Mouse (Mus musculus) midbrain, embryonic 16.5 days (tissue): ENCODE results near the gene Dapl1. TPM values are rescaled to one million over a fixed set of nuclear protein-coding genes. Genes with fewer than 3 reads are reported as not detected.

Source experiments
- ATAC-seq: fragments of 200-750 bp; cut with Nextera tagmentation; 2 replicates; pipeline ENCODE4 v1.8.0; 2017; ENCODE audit warnings: moderate TSS enrichment
- H3K27ac ChIP-seq: fragments of 300-500 bp; sonication (generic); 2 replicates; pipeline ENCODE4 v1.5.1; 2014; ENCODE audit warnings: mild to moderate bottlenecking, low read length, mixed read lengths
- H3K27me3 ChIP-seq: fragments of 300-500 bp; sonication (generic); 2 replicates; pipeline ENCODE4 v1.6.1; 2014; ENCODE audit warnings: low read depth, low read length, mixed read lengths; ENCODE audit not compliant: control insufficient read depth, insufficient read depth
- H3K36me3 ChIP-seq: fragments of 300-500 bp; sonication (generic); 2 replicates; pipeline ENCODE4 v1.6.1; 2014; ENCODE audit warnings: mild to moderate bottlenecking, low read length, moderate library complexity, mixed read lengths; ENCODE audit not compliant: control insufficient read depth, insufficient read depth
- H3K4me1 ChIP-seq: fragments of 300-500 bp; sonication (generic); 2 replicates; pipeline ENCODE4 v1.6.1; 2014; ENCODE audit warnings: mild to moderate bottlenecking, low read length, mixed read lengths; ENCODE audit not compliant: control insufficient read depth, insufficient read depth
- H3K4me2 ChIP-seq: fragments of 300-500 bp; sonication (generic); 2 replicates; pipeline ENCODE4 v1.6.1; 2014; ENCODE audit warnings: mild to moderate bottlenecking, low read length, mixed read lengths
- H3K4me3 ChIP-seq: fragments of 300-500 bp; sonication (generic); 2 replicates; pipeline ENCODE4 v1.5.1; 2014; ENCODE audit warnings: low read depth, mild to moderate bottlenecking, low read length, moderate library complexity, mixed read lengths
- H3K9ac ChIP-seq: fragments of 300-500 bp; sonication (generic); 2 replicates; pipeline ENCODE4 v1.6.1; 2014; ENCODE audit warnings: low read depth, low read length, mixed read lengths
- H3K9me3 ChIP-seq: fragments of 300-500 bp; sonication (generic); replicated peaks from 2 replicates; pipeline ENCODE4 v1.6.1; 2014; ENCODE audit warnings: mild to moderate bottlenecking, low read length, mixed read lengths; ENCODE audit not compliant: control insufficient read depth, poor library complexity, severe bottlenecking
- WGBS: fragments of 180-500 bp; shearing (Covaris S2); extraction: QIAGEN DNeasy Blood & Tissue Kit; methylation state at CpG from one replicate; pipeline ENCODE4 v1.1.7; 2014; 5-methylcytosine and 5-hydroxymethylcytosine counted together
- polyA plus RNA-seq: library from polyadenylated mRNA; unstranded; fragments of >200 nt; fragmentation: Nextera tagmentation; extraction: Ambion mirVana; gene quantifications from 2 replicates; pipeline ENCODE4 v1.2.1, GENCODE M21; 2015

Gene Dapl1
- polyA plus RNA-seq, 1 experiment from 2014 or later: 1.6 TPM

DNA sequence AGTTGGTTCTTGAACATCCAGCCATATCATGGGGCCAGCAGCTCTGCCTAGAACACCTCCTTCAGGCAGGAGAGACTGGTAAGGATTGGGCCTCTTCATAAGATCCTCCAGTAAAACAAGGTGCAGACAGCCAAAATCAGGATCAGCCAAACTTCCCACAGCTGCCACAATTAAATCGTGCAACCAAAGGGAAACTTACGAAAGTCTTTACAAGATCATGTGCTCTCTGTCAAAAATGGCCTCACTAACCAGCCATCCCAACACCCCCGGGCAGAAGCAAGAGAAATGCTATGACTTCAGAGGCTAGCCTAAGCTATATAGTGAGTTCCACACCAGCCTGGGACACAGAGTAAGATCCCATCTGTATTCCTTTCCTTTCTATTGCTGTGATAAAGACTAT lies 35.9 kb upstream of the Dapl1 start:
- no peaks in the 10 kb centered on the region for H3K36me3 ChIP-seq
- H3K27me3 ChIP-seq: no peaks in the 10 kb centered on the region
- 96% methylated on average over 3 of the region's 3 CpGs for WGBS

DNA sequence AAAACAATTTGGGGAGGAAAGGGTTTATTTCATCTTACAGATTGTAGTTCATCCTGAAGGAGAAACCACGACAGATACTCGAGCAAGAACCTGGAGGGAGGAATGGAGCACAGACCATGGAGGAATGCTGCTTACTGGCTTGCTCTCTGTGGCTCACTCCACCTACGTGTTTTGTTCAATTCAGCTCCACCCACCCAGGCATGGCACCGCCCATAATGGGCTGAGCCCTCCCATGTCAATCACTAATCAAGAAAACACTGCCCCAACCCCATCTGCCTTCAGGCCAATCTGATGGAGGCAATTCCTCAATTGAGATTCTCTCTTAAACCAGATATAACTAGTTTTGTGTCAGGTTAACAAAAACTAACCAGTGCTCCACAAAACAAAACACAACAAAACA lies 35.5 kb upstream of the Dapl1 start:
- Histone ChIP-seq H3K27me3 (no peaks in the 10 kb centered on the region), H3K27ac (no peak overlapping the region), H3K4me3 (no peak overlapping the region), H3K9me3 (no peaks in the 10 kb centered on the region), H3K4me1 (no peaks in the 10 kb centered on the region), H3K36me3 (no peaks in the 10 kb centered on the region), H3K9ac (no peak overlapping the region), H3K4me2 (no peak overlapping the region)
- no peak for ATAC-seq
- 79% methylated on average over 4 of the region's 4 CpGs for WGBS

More for the DNA sequence above, 35.9 kb upstream of the Dapl1 start:
- Histone ChIP-seq H3K27ac (no peak overlapping the region), H3K4me2 (no peak overlapping the region), H3K4me1 (no peaks in the 10 kb centered on the region), H3K9me3 (no peaks in the 10 kb centered on the region), H3K4me3 (no peak overlapping the region), H3K9ac (no peak overlapping the region)
- no peak for ATAC-seq

DNA sequence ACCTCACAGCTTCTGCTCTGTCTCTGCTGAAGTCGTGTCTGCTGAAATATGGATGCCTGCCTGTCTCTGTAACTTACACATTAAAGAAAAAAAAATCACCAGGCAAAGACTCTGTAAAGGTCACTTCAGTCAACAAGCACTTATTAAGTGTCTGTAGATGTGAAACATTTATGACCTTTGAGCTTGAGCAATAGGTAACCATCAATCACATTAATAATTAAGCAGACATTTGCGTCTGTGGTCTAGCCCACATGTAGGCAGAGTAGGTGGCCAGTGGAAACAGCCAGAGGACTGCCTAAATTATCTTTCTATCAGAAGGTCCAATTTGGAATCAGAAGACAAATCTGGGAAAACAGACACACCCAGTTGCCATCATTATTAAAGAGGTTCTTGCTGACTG lies 32.8 kb upstream of the Dapl1 start:
- Histone ChIP-seq H3K36me3 (no peaks in the 10 kb centered on the region), H3K4me2 (no peak overlapping the region), H3K9me3 (no peaks in the 10 kb centered on the region), H3K4me3 (no peak overlapping the region), H3K9ac (no peak overlapping the region), H3K27me3 (no peaks in the 10 kb centered on the region), H3K27ac (no peak overlapping the region), H3K4me1 (no peaks in the 10 kb centered on the region)
- WGBS: 87% methylated on average over 2 of the region's 2 CpGs
- no peak for ATAC-seq

DNA sequence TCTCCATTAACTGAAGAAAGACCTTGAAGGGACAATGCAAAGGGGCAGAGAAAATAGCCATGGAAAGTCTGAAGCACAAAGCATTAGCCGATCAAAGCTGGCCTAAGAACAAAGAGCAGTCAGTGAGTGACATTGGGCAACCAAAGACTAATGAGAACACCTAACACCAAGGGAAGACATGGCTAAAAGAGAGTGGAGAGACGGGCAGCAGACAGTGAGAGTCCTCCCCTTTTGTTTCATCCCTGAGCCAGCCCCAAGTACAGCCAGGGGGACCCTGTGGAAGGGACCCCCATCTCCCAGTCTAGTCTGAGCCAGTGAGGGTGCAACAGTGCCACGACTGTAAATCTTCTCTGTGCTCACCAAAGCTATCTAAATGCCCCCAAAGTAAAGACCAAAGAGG lies 32.4 kb upstream of the Dapl1 start:
- Histone ChIP-seq H3K27ac (no peak overlapping the region), H3K9ac (no peak overlapping the region), H3K36me3 (no peaks in the 10 kb centered on the region), H3K27me3 (no peaks in the 10 kb centered on the region), H3K4me3 (no peak overlapping the region), H3K4me2 (no peak overlapping the region), H3K4me1 (no peaks in the 10 kb centered on the region), H3K9me3 (no peaks in the 10 kb centered on the region)
- WGBS: 71% methylated on average over 3 of the region's 3 CpGs
- ATAC-seq: no peak

DNA sequence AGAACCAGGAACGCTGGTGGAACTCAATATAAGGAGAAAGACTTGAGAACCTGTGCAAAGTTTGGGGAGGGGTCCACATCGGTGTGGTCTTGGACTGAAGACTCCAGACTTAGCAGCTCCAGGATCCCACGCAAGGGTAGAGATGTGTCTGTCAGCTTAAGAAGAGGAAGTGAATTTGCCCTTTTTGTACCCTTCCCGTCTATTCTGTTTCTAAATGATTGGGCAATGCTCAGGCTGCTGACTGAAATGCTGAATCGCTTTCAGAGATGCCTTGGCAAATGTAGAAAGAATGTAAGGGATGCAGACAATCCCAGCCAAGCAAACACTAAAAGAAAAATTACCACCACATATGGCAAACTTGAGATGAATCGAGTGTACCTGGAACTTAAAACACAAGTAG lies 22.4 kb upstream of the Dapl1 start:
- H3K36me3 ChIP-seq: no peaks in the 10 kb centered on the region
- no peak overlapping the region for H3K27ac ChIP-seq
- no peak overlapping the region for H3K4me3 ChIP-seq
- no peak for ATAC-seq
- H3K27me3 ChIP-seq: no peaks in the 10 kb centered on the region
- H3K9me3 ChIP-seq: no peaks in the 10 kb centered on the region
- H3K4me2 ChIP-seq: no peak overlapping the region
- H3K9ac ChIP-seq: no peak overlapping the region
- no peaks in the 10 kb centered on the region for H3K4me1 ChIP-seq
- WGBS: 91% methylated on average over 6 of the region's 6 CpGs

DNA sequence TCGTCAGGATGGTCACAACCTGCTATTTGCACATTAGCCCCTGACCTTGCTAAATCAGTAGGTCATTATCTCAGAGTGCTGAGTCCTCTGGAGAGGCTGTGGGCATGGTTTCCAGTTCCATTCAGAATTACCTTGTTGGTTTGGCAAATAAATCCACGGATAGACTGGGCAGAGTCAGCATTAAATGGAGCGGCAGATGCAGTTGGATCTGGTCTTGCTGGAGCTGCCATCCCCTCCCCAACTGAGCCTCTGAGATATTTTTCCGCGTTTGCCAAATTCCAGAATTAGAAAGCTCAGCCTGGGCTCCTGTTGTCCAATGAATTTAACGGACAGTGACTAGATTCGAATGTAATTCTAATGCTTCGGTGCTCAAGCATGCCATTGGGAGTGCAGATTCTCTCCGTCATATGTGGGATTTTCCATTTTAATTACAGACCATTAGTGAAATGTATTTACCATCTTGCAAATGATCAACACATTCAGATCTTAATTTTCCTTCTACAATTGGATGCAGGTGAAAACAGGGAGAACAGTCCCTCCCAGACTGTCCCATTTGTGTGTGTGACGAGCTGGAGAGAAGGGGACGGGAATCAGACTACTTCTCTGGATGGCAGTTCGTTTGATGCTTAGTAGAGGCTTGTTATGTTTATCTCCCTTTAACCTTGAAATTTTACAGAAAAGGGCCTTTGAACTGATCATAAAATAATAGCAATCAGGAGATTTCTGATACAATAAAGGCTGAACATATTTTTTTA lies 20.8 kb upstream of the Dapl1 start:
- Histone ChIP-seq H3K36me3 (no peaks in the 10 kb centered on the region), H3K27me3 (no peaks in the 10 kb centered on the region), H3K4me2 (no peak overlapping the region), H3K9ac (no peak overlapping the region), H3K9me3 (no peaks in the 10 kb centered on the region), H3K27ac (no peak overlapping the region), H3K4me3 (no peak overlapping the region), H3K4me1 (no peaks in the 10 kb centered on the region)
- WGBS: 68% methylated on average over 12 of the region's 12 CpGs
- ATAC-seq: no peak

DNA sequence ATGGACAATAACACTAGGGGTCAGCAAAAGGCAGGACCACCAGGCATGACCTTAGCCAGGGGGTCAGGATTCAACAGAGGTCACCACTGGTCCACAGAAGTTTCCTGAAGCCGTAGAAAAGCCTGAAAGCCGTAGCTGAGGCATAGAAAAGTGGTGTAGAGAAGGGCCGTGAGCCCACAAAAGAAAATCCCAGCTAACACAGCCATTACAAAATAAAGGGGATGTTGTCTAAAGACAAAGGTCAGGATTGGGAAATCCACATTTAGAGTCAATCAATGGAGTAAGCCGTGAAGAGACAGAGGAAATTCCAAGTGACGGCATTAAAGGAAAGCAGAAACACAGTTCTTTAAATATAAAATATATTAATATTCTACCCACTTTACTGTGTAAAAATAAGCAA lies 18.8 kb upstream of the Dapl1 start:
- Histone ChIP-seq H3K4me2 (no peak overlapping the region), H3K9me3 (no peaks in the 10 kb centered on the region), H3K9ac (no peak overlapping the region), H3K36me3 (no peaks in the 10 kb centered on the region), H3K4me1 (0 out of 2 replicates have a peak, but pooled peaks cover under 1% of the 10 kb centered on the region), H3K27ac (no peak overlapping the region), H3K27me3 (no peaks in the 10 kb centered on the region), H3K4me3 (no peak overlapping the region)
- 38% methylated on average over 5 of the region's 5 CpGs for WGBS
- ATAC-seq: no peak

DNA sequence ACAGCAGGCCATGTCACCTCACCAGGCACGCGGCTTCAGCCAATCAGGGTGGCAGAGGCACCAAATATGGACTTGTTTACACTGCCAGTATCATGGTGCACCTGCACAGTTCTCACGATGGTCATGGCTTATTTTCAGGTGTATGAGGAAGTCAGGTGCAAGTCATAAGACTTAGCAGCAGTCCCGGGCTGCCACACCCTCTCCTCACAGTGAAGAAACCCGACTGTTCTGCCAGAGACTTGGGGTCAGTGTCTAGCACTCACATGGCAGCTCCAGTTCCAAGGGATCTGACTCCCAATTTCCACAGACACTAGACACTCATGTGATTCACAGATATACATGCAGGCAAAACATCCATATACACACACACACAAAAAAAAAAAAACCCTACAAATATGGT lies 18.1 kb upstream of the Dapl1 start:
- Histone ChIP-seq H3K27me3 (no peaks in the 10 kb centered on the region), H3K4me1 (peaks cover 5% of the 10 kb centered on the region; the same call in 1 of the 2 replicates), H3K27ac (no peak overlapping the region), H3K9me3 (no peaks in the 10 kb centered on the region), H3K4me3 (no peak overlapping the region), H3K4me2 (no peak overlapping the region), H3K9ac (no peak overlapping the region), H3K36me3 (no peaks in the 10 kb centered on the region)
- ATAC-seq: no peak
- WGBS: 86% methylated on average over 5 of the region's 5 CpGs

DNA sequence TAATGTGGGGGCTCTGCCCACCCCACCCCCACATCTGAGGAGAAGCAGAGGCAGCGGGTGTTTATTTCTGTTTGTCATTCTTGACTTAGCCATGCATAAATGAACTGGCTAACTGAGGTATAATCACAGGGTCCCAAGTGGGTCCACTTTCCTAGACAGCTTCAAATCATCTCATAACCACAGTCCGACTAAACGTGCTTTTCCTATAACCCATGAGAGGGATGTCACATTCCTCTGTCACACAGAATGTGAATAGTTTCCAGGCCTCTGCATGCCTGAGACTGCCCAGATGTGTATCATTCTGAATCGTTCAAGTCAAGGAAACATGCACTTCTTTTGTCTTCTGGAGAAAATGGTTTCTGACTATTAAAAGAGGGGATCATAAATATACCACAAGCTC lies 17.4 kb upstream of the Dapl1 start:
- Histone ChIP-seq H3K36me3 (no peaks in the 10 kb centered on the region), H3K9me3 (no peaks in the 10 kb centered on the region), H3K27ac (no peak overlapping the region), H3K9ac (no peak overlapping the region), H3K4me3 (no peak overlapping the region), H3K4me1 (peaks cover 5% of the 10 kb centered on the region; the same call in 1 of the 2 replicates), H3K27me3 (no peaks in the 10 kb centered on the region), H3K4me2 (no peak overlapping the region)
- WGBS: 72% methylated on average over 4 of the region's 4 CpGs
- no peak for ATAC-seq
